In the genomic region with DNA sequence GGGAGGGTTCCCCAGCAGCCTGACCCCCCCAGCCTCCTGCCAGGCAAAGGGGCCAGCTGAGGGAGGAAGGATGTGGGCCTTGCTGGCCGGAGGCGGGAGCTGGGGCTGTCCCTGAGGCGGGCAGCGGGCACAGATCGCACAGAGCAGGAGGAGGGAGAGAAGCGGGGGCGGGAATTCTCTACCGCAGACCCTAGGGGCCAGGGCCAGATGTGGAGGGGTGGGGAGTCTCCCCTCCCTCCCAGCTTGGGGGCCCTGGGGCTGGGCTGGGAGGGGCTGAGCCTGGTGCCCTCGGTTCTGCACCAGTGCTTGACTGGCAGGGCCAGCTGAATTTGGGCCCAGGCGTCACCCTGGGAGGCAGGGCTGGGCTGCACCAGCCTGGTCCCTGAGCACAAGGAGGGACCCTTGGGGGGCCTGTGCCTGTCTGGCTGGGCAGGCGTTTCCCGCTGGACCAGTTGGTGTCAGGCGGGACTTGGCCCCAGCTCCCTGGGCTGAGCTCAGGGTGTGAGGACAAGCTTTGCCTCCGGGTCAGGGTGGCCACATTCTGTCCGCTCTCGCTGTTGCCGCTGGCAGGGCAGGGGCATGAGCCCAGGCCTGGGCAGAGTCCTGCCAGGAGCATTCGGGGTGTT, we compare ENCODE assay signal across 8 mouse cellular contexts. TPM values are rescaled to one million over a fixed set of nuclear protein-coding genes. Genes with fewer than 3 reads are reported as not detected.
A peak's percentile ranks its signal among the peaks of the same experiment; 100 is the strongest.
DNase-seq lines count a peak whose midpoint lies in the region; ATAC-seq and TF ChIP-seq lines count a peak whose summit lies in the region.

No protein-coding gene starts in this region.

- H3K27me3 ChIP-seq in embryonic facial prominence, embryonic 14.5 days (replicated peaks; ENCODE audit: control insufficient read depth, insufficient read depth, low read length), result peaks cover 9% of the 10 kb centered on the region; the same call in 1 of the 2 replicates
- peaks cover 8% of the 10 kb centered on the region; the same call in 1 of the 2 replicates for H3K27me3 ChIP-seq in heart, embryonic 15.5 days
- no peaks in the 10 kb centered on the region for H3K27me3 ChIP-seq in kidney, postnatal 0 days (ENCODE audit: insufficient read depth, low read length)
- 0 out of 2 replicates have a peak, but pooled peaks cover 5% of the 10 kb centered on the region for H3K27me3 ChIP-seq in lung, postnatal 0 days (replicated peaks; ENCODE audit: insufficient read depth, low read length)

- WGBS in embryonic facial prominence, embryonic 14.5 days, result 7% methylated on average over 7 of the region's 18 CpGs
- 4% methylated on average over 16 of the region's 18 CpGs for WGBS in heart, embryonic 15.5 days
- 3% methylated on average over 17 of the region's 18 CpGs for WGBS in kidney, postnatal 0 days
- 2% methylated on average over 15 of the region's 18 CpGs for WGBS in lung, postnatal 0 days

- DNase-seq in 416B (ENCODE audit: low read depth) (peak; percentile 93), adipocyte (ENCODE audit: low spot score) (peak; percentile 71)
- peak; percentile 84 for DNase-seq in embryonic facial prominence, embryonic 14.5 days (ENCODE audit: low spot score)
- DNase-seq in kidney, postnatal 0 days (ENCODE audit: low spot score), result peak; percentile 79
- peak; percentile 62 for DNase-seq in lung, postnatal 0 days (ENCODE audit: low spot score)
- peak; percentile 35 for DNase-seq in right cerebral cortex, postnatal 4 days
- no peak for DNase-seq in frontal cortex, postnatal 25 days (ENCODE audit: low spot score in 2 of 2)

- H3K4me2 ChIP-seq in embryonic facial prominence, embryonic 14.5 days (ENCODE audit: low read depth, low read length), result peak overlapping the region; percentile 90
- H3K4me2 ChIP-seq in heart, embryonic 15.5 days, result peak overlapping the region; percentile 90
- H3K4me2 ChIP-seq in kidney, postnatal 0 days (ENCODE audit: low read length), result peak overlapping the region; percentile 76
- peak overlapping the region; percentile 89 for H3K4me2 ChIP-seq in lung, postnatal 0 days (replicated peaks; ENCODE audit: low read depth, low read length)

- peaks cover 55% of the 10 kb centered on the region for H3K4me1 ChIP-seq in embryonic facial prominence, embryonic 14.5 days (ENCODE audit: control insufficient read depth, insufficient read depth, low read length)
- H3K4me1 ChIP-seq in heart, embryonic 15.5 days (replicated peaks), result peaks cover 67% of the 10 kb centered on the region
- H3K4me1 ChIP-seq in kidney, postnatal 0 days (replicated peaks; ENCODE audit: insufficient read depth, low read length), result peaks cover 44% of the 10 kb centered on the region
- H3K4me1 ChIP-seq in lung, postnatal 0 days (ENCODE audit: insufficient read depth, low read depth, low read length), result peaks cover 19% of the 10 kb centered on the region

- peak overlapping the region; percentile 99 for H3K9ac ChIP-seq in embryonic facial prominence, embryonic 14.5 days (ENCODE audit: low read depth, low read length)
- peak overlapping the region; percentile 100 for H3K9ac ChIP-seq in heart, embryonic 15.5 days
- H3K9ac ChIP-seq in kidney, postnatal 0 days (ENCODE audit: low read depth, low read length), result peak overlapping the region; percentile 93
- H3K9ac ChIP-seq in lung, postnatal 0 days (replicated peaks; ENCODE audit: low read depth), result peak overlapping the region; percentile 74

- TF ChIP-seq CTCF in kidney, postnatal 0 days (IDR thresholded peaks at IDR 0.05; ENCODE audit: low read depth), result no peak
- no peak for TF ChIP-seq CTCF in lung, postnatal 0 days (IDR thresholded peaks at IDR 0.05)

- no peaks in the 10 kb centered on the region for H3K36me3 ChIP-seq in embryonic facial prominence, embryonic 14.5 days (ENCODE audit: control insufficient read depth, insufficient read depth, low read length)
- H3K36me3 ChIP-seq in heart, embryonic 15.5 days, result no peaks in the 10 kb centered on the region
- no peaks in the 10 kb centered on the region for H3K36me3 ChIP-seq in kidney, postnatal 0 days (ENCODE audit: insufficient read depth, low read length)
- no peaks in the 10 kb centered on the region for H3K36me3 ChIP-seq in lung, postnatal 0 days (ENCODE audit: insufficient read depth, low read length)

- peak; percentile 34 for ATAC-seq in embryonic facial prominence, embryonic 14.5 days (ENCODE audit: low read depth)
- peak; percentile 19 for ATAC-seq in heart, embryonic 15.5 days (replicated peaks; ENCODE audit: insufficient number of reproducible peaks, insufficient read depth, low FRiP score, low read depth)
- peak; percentile 40 for ATAC-seq in kidney, postnatal 0 days (replicated peaks; ENCODE audit: low FRiP score, low read depth)
- ATAC-seq in lung, postnatal 0 days, result 0 out of 2 replicates have a peak, but pooled peaks have one; percentile 4

- no peak for TF ChIP-seq EP300 in lung, postnatal 0 days (IDR thresholded peaks at IDR 0.05)

- peak overlapping the region; percentile 98 for H3K27ac ChIP-seq in embryonic facial prominence, embryonic 14.5 days (replicated peaks; ENCODE audit: low read depth, low read length)
- H3K27ac ChIP-seq in heart, embryonic 15.5 days, result peak overlapping the region; percentile 97
- peak overlapping the region; percentile 95 for H3K27ac ChIP-seq in kidney, postnatal 0 days
- H3K27ac ChIP-seq in lung, postnatal 0 days (ENCODE audit: low read length), result peak overlapping the region; percentile 89

- peak overlapping the region; percentile 97 for H3K4me3 ChIP-seq in embryonic facial prominence, embryonic 14.5 days (ENCODE audit: low read depth, low read length)
- H3K4me3 ChIP-seq in heart, embryonic 15.5 days, result peak overlapping the region; percentile 92
- H3K4me3 ChIP-seq in kidney, postnatal 0 days (replicated peaks; ENCODE audit: low read depth, low read length), result peak overlapping the region; percentile 70
- peak overlapping the region; percentile 84 for H3K4me3 ChIP-seq in lung, postnatal 0 days (ENCODE audit: low read depth, low read length)

- no peaks in the 10 kb centered on the region for H3K9me3 ChIP-seq in embryonic facial prominence, embryonic 14.5 days (ENCODE audit: control insufficient read depth, low read length)
- no peaks in the 10 kb centered on the region for H3K9me3 ChIP-seq in heart, embryonic 15.5 days (replicated peaks)
- H3K9me3 ChIP-seq in kidney, postnatal 0 days (replicated peaks; ENCODE audit: low read length), result no peaks in the 10 kb centered on the region
- no peaks in the 10 kb centered on the region for H3K9me3 ChIP-seq in lung, postnatal 0 days (ENCODE audit: low read length)

RNA-seq across cellular contexts. Expression of a gene that starts 2.3 kb away (rescaled TPM):
- polyA plus RNA-seq in embryonic facial prominence, embryonic 14.5 days (2014; fragmentation: Nextera tagmentation; extraction: Ambion mirVana), result 11.0 and 11.7 TPM in 2 replicates
- 6.3 and 8.5 TPM in 2 replicates for polyA plus RNA-seq in heart, embryonic 15.5 days (2015; fragmentation: Nextera tagmentation; extraction: Ambion mirVana)
- polyA plus RNA-seq in kidney, postnatal 0 days (2015; fragmentation: Nextera tagmentation; extraction: Ambion mirVana), result 6.4 and 6.7 TPM in 2 replicates
- 3.9 and 4.4 TPM in 2 replicates for polyA plus RNA-seq in lung, postnatal 0 days (2015; fragmentation: Nextera tagmentation; extraction: Ambion mirVana)

RNA-seq across cellular contexts. Expression of a gene that starts 39.5 kb away (rescaled TPM):
- 0.48 and 0.85 TPM in 2 replicates for polyA plus RNA-seq in embryonic facial prominence, embryonic 14.5 days (2014; fragmentation: Nextera tagmentation; extraction: Ambion mirVana)
- 0.42 and 1.0 TPM in 2 replicates for polyA plus RNA-seq in heart, embryonic 15.5 days (2015; fragmentation: Nextera tagmentation; extraction: Ambion mirVana)
- 0.47 and 0.51 TPM in 2 replicates for polyA plus RNA-seq in kidney, postnatal 0 days (2015; fragmentation: Nextera tagmentation; extraction: Ambion mirVana)
- polyA plus RNA-seq in lung, postnatal 0 days (2015; fragmentation: Nextera tagmentation; extraction: Ambion mirVana), result 4.0 and 4.7 TPM in 2 replicates

Comparison
In these comparisons a context has a peak if more than half of its experiments do, and no peak if none do; other contexts are left out.
1. DNase-seq: peak in 416B (single experiment), adipocyte (single experiment), embryonic facial prominence, embryonic 14.5 days (single experiment), kidney, postnatal 0 days (single experiment), lung, postnatal 0 days (single experiment) and right cerebral cortex, postnatal 4 days (single experiment); none in frontal cortex, postnatal 25 days (0 of 2).
2. Peak in every context shown above with its lines, with median percentiles within 50 percentile points of each other: ATAC-seq, H3K27ac ChIP-seq, H3K4me2 ChIP-seq, H3K4me3 ChIP-seq and H3K9ac ChIP-seq.